Mouse (Mus musculus) midbrain, embryonic 10.5 days (tissue): ENCODE data around the gene Plekho1. TPM values are rescaled to one million over a fixed set of nuclear protein-coding genes. Genes with fewer than 3 reads are reported as not detected.
"Not testable (repeated sequence)": the region's sequence is repeated elsewhere in the genome, so short reads cannot be mapped to it uniquely, and the experiment has no call there.

Experiments
- DNase-seq: peaks from one replicate; pipeline ENCODE4 v3.0.0-alpha.2; 2017; ENCODE audit warnings: low spot score
- H3K27ac ChIP-seq: fragments of 300-500 bp; sonication (generic); replicated peaks from 2 replicates; pipeline ENCODE4 v1.5.1; 2016; ENCODE audit warnings: mild to moderate bottlenecking
- H3K27me3 ChIP-seq: fragments of 300-500 bp; sonication (generic); 2 replicates; pipeline ENCODE4 v1.6.1; 2016; ENCODE audit warnings: low read depth, mild to moderate bottlenecking; ENCODE audit not compliant: poor library complexity, severe bottlenecking
- H3K36me3 ChIP-seq: fragments of 300-500 bp; sonication (generic); 2 replicates; pipeline ENCODE4 v1.6.1; 2016; ENCODE audit warnings: mild to moderate bottlenecking, moderate library complexity
- H3K4me1 ChIP-seq: fragments of 300-500 bp; sonication (generic); 2 replicates; pipeline ENCODE4 v1.6.1; 2016
- H3K4me3 ChIP-seq: fragments of 300-500 bp; sonication (generic); 2 replicates; pipeline ENCODE4 v1.5.1; 2016; ENCODE audit warnings: mild to moderate bottlenecking, moderate library complexity
- H3K9me3 ChIP-seq: fragments of 300-500 bp; sonication (generic); replicated peaks from 2 replicates; pipeline ENCODE4 v1.6.1; 2016; ENCODE audit warnings: mild to moderate bottlenecking
- WGBS: fragments of 180-500 bp; shearing (Covaris S2); methylation state at CpG from one replicate; pipeline ENCODE4 v1.1.7; 2016; 5-methylcytosine and 5-hydroxymethylcytosine counted together
- polyA plus RNA-seq: library from polyadenylated mRNA; unstranded; fragments of >200 nt; fragmentation: Nextera tagmentation; extraction: Ambion mirVana; gene quantifications from 2 replicates; pipeline ENCODE4 v1.2.1, GENCODE M21; 2016

Plekho1 gene
- polyA plus RNA-seq, 1 experiment from 2014 or later = 66.8 TPM

DNA sequence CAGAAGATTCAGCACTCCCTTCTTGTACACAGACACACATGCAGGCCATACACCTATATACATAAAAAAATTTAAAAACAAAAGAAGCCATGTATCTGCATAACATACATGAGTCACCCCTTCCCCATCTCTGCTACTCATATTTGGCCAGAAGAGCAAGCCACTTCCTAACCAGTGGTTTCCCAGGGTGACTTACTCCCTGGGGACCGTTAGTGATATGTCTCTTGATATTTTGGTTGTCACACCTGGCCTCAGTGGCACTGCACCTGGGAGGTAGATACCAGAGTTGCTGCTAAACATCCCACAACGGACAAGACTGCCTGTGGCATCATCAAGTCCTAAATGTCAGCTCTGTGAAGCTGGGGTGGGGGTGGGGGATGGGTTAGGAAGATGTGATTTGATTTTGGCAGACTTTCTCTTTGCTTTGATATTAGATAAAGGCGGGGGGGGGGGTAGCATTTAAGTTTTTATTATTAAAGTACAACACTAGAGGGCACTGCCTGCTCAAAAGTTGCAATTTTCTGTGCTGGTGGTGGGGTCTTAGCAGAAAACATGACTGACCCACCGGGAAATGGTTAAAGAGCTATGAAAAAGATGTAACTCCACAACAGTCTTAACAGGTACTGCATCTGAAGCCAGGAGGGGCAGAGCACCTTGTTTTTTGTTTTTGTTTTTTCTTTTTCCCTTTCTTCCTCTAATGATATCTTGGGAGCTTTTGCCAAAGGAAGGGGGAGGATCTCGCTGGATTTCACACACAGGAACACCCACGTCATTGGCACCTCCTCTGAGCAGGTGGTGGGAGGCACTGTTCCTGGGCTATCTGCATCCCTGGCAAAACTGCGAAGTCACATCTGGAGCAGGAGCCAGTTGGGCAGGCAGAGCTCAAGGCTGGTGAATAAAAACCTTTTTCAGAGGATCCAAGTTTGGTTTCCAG, 30.0 kb downstream of the Plekho1 start:
- WGBS = 19% methylated on average over 7 of the region's 7 CpGs
- no peak overlapping the region for H3K27ac ChIP-seq
- no peaks in the 10 kb centered on the region for H3K9me3 ChIP-seq
- H3K27me3 ChIP-seq = no peaks in the 10 kb centered on the region
- peak overlapping the region; percentile 20; the same call in 1 of the 2 replicates for H3K4me3 ChIP-seq
- peaks cover 18% of the 10 kb centered on the region for H3K4me1 ChIP-seq
- no peaks in the 10 kb centered on the region for H3K36me3 ChIP-seq
- no peak for DNase-seq

DNA sequence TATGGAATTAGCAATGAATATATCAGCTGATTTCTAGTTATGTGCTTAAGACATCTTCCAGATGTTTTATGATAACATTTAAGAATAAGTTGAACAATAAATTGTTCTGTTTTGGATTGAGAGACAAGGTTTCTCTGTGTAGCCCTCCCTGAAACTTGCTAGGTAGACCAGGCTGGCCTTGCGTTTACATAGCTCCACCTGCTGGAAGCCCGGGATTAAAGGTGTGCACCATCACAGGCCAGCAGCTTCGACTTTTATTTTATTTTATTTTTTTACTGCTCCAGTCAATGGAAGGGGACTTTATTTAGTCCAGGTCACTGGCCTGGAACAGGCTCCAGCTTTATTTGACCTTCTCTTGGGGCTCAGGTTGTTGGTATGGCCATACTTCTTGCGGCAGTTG, 32.1 kb downstream of the Plekho1 start:
- peaks cover 18% of the 10 kb centered on the region for H3K4me1 ChIP-seq
- H3K9me3 ChIP-seq = no peaks in the 10 kb centered on the region; the same call in 1 of the 2 replicates
- H3K4me3 ChIP-seq = no peak overlapping the region
- H3K27me3 ChIP-seq = no peaks in the 10 kb centered on the region
- H3K36me3 ChIP-seq = no peaks in the 10 kb centered on the region
- WGBS = 50% methylated on average over 4 of the region's 4 CpGs
- no peak for DNase-seq
- no peak overlapping the region for H3K27ac ChIP-seq

DNA sequence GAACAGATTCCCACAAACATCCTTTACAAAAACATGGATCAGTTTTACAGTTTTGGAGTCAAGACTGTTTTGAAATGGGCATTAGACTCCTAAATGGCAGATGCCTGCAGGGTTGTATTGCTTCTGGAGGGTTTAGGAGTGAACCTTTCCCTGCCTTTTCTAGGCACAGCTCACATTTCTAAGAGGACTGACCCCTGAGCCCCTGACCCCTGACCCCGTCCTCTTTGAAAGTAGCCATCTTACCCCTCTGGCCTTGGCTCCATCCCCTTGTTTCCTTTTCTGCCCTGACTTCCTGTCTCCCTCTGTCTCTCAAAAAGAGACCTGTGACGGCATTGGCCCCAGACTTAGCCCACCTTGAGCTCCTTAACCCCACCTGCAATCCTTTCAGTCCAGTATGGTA, 32.6 kb downstream of the Plekho1 start:
- WGBS = 17% methylated on average over 2 of the region's 2 CpGs
- no peaks in the 10 kb centered on the region for H3K36me3 ChIP-seq
- H3K4me1 ChIP-seq = peaks cover 18% of the 10 kb centered on the region
- H3K4me3 ChIP-seq = no peak overlapping the region
- peak; percentile 30 for DNase-seq
- no peaks in the 10 kb centered on the region; the same call in 1 of the 2 replicates for H3K9me3 ChIP-seq
- H3K27me3 ChIP-seq = no peaks in the 10 kb centered on the region
- no peak overlapping the region; the same call in 1 of the 2 replicates for H3K27ac ChIP-seq

DNA sequence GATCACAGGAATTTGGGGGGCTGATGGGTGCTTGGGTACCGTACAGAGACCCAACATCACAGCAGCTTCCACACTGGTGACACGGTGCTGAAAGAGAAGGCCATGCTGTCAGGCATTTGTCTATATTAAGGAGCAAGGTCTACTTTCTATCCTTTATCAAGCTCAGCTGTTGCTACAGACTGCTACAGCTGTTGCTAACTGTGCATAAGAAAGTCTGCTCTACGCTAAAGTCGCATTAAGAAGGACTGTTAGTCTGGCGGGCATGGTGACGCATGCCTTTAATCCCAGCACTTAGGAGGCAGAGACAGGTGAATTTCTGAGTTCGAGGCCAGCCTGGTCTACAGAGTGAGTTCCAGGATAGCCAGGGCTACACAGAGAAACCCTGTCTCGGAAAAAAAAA, 33.6 kb downstream of the Plekho1 start:
- H3K27me3 ChIP-seq, H3K36me3 ChIP-seq, DNase-seq, H3K4me3 ChIP-seq, H3K9me3 ChIP-seq: not testable (repeated sequence)
- H3K4me1 ChIP-seq = peaks cover 18% of the 10 kb centered on the region
- WGBS = 88% methylated on average over 8 of the region's 8 CpGs
- H3K27ac ChIP-seq = 0 out of 2 replicates have a peak overlapping the region, but pooled peaks have one; percentile 42

DNA sequence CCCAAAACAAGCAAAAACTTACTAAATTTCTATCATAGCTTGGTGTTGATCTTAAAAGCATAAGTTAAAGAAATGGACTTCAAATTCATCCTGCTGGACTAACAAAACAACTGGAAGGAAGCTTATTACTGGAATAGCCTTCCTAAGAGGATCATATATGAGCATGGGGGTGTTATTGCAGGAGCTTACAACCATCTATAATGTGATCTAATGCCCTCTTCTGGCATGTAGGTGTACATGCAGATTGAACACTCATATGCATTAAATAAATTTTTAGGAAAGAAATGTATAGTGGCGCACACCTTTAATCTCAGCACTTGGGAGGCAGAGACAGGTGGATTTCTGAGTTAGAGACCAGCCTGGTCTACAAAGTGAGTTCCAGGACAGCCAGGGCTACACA, 36.0 kb downstream of the Plekho1 start:
- Histone ChIP-seq H3K9me3 (no peaks in the 10 kb centered on the region; the same call in 1 of the 2 replicates), H3K4me3 (no peak overlapping the region), H3K4me1 (peaks cover 15% of the 10 kb centered on the region), H3K27me3 (no peaks in the 10 kb centered on the region), H3K27ac (no peak overlapping the region), H3K36me3 (no peaks in the 10 kb centered on the region)
- WGBS = 93% methylated on average over 1 of the region's 1 CpGs
- DNase-seq = no peak

DNA sequence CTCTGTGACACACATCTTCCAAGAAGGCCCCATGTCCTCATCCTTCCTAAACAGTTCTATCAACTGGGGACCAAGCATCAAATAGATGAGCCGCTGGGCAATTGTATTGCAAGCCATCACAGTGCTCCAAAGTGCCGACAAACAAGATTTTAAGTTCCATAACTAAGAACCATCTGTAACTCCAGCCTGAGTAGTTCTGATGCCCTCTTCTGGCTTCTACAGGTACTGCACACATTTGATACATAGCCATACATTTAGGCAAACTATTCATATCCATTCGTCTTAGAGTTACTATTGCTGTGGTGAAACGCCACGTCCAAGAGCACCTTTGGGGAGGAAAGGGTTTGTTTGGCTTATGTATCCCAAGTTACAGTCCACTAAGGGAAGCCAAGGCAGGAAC, 36.7 kb downstream of the Plekho1 start:
- H3K36me3 ChIP-seq = no peaks in the 10 kb centered on the region
- WGBS = 79% methylated on average over 5 of the region's 5 CpGs
- H3K27me3 ChIP-seq = no peaks in the 10 kb centered on the region
- DNase-seq = no peak
- H3K9me3 ChIP-seq = no peaks in the 10 kb centered on the region; the same call in 1 of the 2 replicates
- no peak overlapping the region for H3K27ac ChIP-seq
- H3K4me1 ChIP-seq = peaks cover 15% of the 10 kb centered on the region
- no peak overlapping the region for H3K4me3 ChIP-seq

DNA sequence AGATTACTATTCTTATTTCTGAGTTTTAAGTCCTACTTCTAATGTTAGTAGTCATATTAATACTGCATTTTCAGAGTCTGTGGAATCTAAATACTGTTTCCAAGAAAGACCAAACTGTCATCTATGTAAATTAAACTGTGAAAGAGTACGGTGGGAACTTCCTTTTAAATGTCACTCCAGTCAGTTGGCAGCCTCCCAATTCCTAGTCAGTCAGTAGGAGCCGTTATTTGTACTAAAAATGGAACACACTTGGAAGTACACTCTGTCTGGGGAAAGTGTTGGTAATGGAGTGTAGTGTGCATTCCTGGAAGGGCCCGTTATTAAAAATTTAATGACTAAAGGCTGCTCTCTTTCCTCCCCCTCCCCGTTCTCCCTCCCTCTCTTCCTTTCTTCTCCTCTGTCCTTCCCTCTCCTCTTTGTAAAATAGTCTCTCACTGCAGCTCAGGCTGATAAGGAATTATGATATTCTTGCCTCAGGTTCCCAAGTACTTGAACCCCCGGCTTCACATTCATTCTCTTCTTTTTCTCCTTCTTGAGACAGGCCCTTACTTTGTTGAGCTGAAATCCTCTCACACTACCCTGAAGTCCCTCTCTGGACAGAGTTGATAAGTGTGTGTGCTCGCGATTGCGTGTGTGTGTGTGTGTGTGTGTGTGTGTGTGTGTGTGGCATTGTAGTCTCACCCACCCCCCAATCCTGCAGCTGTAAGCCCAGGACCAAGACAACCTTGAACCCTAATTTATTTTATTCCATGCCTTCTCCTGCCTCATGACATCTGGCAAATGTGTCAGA, 38.2 kb downstream of the Plekho1 start:
- DNase-seq = no peak
- H3K4me3 ChIP-seq = no peak overlapping the region
- H3K4me1 ChIP-seq = peaks cover 17% of the 10 kb centered on the region
- no peaks in the 10 kb centered on the region; the same call in 1 of the 2 replicates for H3K9me3 ChIP-seq
- H3K36me3 ChIP-seq = no peaks in the 10 kb centered on the region
- 84% methylated on average over 8 of the region's 8 CpGs for WGBS
- no peak overlapping the region for H3K27ac ChIP-seq
- H3K27me3 ChIP-seq = no peaks in the 10 kb centered on the region

DNA sequence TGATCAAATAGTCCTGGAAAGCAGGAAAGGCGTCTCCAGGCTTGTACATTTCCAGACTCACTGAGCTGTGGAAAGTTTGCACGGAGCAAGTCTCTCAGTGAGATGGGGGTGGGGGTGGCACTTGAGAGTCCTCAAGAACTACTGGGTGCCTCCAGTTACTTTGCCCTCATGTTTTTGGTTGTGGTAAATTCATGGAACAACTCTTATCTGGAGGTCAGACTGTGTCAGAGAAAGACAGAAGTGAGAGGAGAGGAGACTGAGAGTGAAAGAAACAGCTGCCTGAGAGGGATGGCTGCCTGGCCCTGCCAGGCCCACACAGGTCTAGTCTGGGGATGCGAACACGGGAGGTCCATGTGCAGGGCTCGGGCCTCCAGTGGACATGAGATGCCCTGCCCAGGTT, 40.5 kb downstream of the Plekho1 start:
- Histone ChIP-seq H3K9me3 (no peaks in the 10 kb centered on the region; the same call in 1 of the 2 replicates), H3K27me3 (no peaks in the 10 kb centered on the region), H3K4me1 (peaks cover 25% of the 10 kb centered on the region), H3K4me3 (no peak overlapping the region), H3K36me3 (no peaks in the 10 kb centered on the region), H3K27ac (no peak overlapping the region)
- 93% methylated on average over 5 of the region's 5 CpGs for WGBS
- no peak for DNase-seq

DNA sequence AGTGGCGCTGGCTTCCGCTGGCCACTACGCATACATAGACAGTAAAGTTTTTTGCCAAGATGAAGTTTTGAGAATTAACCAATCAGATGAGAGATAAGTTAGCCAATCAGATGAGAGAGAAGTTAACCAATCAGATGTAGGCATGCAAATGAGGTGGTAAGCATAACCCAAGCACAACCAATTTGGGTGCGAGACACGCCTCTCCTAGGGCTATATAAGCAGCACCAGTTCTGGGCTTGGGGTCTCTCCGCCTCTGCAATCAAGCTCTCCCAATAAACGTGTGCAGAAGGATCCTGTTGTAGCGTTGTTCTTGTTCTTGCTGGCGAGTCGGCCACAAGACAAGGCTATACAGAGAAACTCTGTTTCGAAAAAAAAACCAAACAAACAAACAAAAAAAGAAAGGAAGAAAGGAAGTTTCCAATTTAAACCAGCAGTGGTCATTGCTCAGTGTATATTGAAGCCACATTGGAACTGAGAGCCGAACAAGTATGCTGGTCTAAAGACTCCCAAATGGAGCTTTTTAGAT, 41.1 kb downstream of the Plekho1 start:
- 88% methylated on average over 12 of the region's 12 CpGs for WGBS
- not testable (repeated sequence) for H3K36me3 ChIP-seq, DNase-seq, H3K9me3 ChIP-seq, H3K4me3 ChIP-seq, H3K27me3 ChIP-seq, H3K27ac ChIP-seq
- H3K4me1 ChIP-seq = peaks cover 25% of the 10 kb centered on the region

DNA sequence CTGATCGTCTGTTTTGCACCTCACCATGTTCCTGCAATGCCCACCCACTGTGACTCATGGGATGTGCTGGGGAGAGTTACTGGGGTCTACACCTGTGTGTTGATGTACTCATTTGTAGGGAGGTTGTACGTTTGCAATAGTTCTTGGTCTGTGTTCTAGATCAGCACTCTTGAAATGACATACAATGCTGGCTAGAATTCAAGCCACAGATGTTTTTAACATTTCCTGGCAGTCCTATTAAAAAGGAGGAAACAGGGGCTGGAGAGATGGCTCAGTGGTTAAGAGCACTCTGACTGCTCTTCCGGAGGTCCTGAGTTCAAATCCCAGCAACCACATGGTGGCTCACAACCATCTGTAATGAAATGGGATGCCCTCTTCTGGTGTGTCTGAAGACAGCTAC, 42.3 kb downstream of the Plekho1 start:
- Histone ChIP-seq H3K9me3 (no peaks in the 10 kb centered on the region), H3K27me3 (no peaks in the 10 kb centered on the region), H3K4me3 (peak overlapping the region; percentile 14; the same call in 1 of the 2 replicates), H3K36me3 (peaks cover 6% of the 10 kb centered on the region), H3K4me1 (peaks cover 25% of the 10 kb centered on the region), H3K27ac (peak overlapping the region; percentile 78)
- DNase-seq = no peak
- WGBS = 72% methylated on average over 3 of the region's 3 CpGs

DNA sequence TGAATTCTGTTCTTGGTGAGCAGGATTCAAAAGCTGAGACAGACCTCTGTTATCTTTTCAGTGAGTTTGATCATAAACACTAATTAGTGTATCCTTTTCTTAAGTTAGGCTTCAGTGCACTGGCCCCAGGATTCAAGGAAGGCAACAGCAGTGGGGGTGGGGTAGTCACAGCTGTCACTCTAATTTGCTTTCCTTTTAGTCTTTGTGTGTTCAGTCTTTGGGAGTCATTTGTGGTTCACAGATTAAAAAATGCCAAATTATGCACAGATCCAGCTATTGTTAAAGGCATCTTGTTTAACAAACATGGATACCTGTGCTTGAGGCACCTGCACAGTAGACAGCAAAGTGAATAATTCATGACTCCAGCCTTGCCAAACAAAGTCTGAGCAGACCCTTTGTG, 42.8 kb downstream of the Plekho1 start:
- H3K4me1 ChIP-seq = peaks cover 25% of the 10 kb centered on the region
- no peak for DNase-seq
- peak overlapping the region; percentile 78 for H3K27ac ChIP-seq
- no peaks in the 10 kb centered on the region for H3K27me3 ChIP-seq
- no peaks in the 10 kb centered on the region for H3K9me3 ChIP-seq
- peaks cover 11% of the 10 kb centered on the region for H3K36me3 ChIP-seq
- peak overlapping the region; percentile 14; the same call in 1 of the 2 replicates for H3K4me3 ChIP-seq

DNA sequence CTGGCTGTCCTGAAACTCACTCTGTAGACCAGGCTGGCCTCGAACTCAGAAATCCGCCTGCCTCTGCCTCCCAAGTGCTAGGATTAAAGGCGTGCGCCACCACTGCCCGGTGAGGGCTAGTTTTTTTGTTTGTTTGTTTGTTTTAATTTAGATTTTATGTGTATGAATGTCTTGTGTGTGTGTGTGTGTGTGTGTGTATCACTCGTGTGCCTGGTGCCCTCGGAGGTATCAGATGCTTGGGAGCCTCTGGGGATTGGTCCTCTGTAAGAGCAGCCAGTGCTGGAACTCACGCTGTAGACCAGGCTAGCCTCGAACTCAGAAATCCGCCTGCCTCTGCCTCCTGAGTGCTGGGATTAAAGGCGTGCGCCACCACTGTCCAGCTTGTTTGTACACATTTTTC, 44.2 kb downstream of the Plekho1 start:
- peaks cover 25% of the 10 kb centered on the region for H3K4me1 ChIP-seq
- DNase-seq, H3K27me3 ChIP-seq, H3K9me3 ChIP-seq: not testable (repeated sequence)
- peaks cover 23% of the 10 kb centered on the region for H3K36me3 ChIP-seq
- 72% methylated on average over 12 of the region's 12 CpGs for WGBS
- peak overlapping the region; percentile 66 for H3K4me3 ChIP-seq
- H3K27ac ChIP-seq = peak overlapping the region; percentile 98
